Mouse (Mus musculus) 416B (cell line): Measurements from ENCODE around the gene Gsta4.
"Not testable (repeated sequence)": the region's sequence is repeated elsewhere in the genome, so short reads cannot be mapped to it uniquely, and the experiment has no call there.

ENCODE experiments used
- DNase-seq: peaks from one replicate; pipeline ENCODE4 v3.0.0; 2011; ENCODE audit warnings: low read depth

Gsta4 gene

DNA sequence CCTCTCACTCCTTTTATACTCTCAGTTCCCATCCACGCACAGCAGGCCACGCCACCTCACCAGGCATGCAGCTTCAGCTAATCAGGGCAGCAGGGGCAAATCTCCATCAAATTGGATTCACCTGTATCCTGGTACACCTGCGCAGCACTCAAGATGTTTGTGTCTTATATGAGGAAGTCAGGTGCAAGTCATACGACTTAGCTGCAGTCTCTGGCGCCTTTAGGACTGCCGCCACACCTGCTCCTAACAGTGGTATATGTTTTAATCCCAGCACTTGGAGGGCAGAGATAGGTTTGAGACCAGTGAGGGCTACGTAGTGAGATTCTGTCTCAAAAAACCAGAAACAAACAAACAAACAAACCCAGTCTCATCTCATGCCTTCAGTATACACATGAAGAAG, at the start of gene Gsta4:
TSS of gene Gsta4 (plus strand) at position 301 of the 400 bp plus-strand sequence.
- not testable (repeated sequence) for DNase-seq

- DNase-seq: no peak
Measured at GRCm38 (mm10) chr9:78135658-78136057, 46.9 kb upstream of the Gsta4 start.

DNA sequence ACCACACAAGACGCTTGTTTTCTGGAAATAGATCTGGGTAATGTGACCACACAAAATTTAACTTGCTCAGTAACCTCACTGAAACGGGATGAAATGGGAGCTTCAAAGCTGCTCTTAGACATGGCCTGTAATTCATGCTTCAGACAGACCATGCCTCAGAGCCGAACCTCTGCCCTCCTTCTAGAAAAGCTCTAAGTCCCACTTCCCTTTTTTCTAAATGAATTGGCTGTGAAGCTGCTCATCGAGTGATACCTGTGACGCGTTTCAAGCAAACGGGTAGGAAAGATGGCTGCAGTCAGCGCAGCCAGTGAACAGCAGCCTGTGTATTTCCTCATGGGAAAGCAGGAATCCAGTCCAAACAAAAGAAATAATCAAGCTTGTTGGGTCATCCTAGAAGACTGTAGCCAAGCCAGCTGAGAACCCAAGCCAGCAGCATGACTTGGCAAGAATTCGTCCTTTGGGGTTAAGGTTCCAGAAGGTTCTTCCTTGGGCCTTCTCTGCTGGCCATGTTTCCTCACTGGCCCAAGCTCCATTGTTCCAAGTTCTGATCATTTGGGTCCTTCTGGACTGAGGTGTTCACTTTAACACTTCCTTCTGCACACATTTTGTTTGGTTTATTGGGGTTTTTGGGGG, 44.4 kb upstream of the Gsta4 start:
- peak; percentile 6 for DNase-seq

GRCm38 (mm10) chr9:78139463-78139862, 43.1 kb upstream of the Gsta4 start:
- DNase-seq: no peak

DNA sequence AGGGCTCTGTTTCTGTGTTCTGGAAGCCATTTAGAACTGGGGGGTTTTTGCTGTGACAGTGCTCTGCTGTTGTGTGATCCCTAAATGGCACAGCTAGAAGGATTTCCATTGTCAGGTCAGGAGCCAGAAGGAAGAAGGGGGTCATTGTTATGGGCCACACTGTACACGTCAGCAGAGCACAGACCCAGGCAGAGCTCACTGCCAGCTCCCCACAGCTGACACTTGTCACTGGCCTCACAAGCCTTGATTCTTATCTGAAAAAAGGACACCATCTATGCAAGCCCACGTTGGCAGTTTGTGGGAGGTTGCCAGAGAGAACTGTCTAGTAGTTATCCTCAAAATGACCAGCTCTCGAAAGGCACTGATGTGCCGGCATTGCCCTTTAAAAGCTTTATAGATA, 36.5 kb upstream of the Gsta4 start:
- DNase-seq: no peak

- DNase-seq: no peak
Measured at GRCm38 (mm10) chr9:78146627-78147026, 35.9 kb upstream of the Gsta4 start.

DNA sequence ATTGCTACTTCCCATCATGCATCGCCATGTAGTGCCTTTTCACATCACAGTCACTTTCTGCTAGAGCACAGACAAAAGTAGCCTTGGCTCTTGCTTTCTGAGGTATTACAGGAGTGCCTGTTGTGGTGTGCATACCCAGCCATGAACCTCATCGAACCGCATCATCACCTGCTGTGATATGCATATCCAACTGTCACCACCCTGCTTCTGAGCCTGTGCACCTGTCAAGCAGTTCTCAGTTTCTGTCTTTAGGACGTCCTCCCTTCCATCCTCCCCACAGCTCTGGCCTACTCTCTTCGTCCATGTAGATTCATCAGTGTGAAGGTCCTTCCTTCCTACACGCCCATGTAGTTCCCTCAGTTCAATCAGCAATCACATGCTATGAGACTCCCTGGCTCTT, 34.4 kb upstream of the Gsta4 start:
- no peak for DNase-seq

- peak; percentile 17 for DNase-seq
Measured at GRCm38 (mm10) chr9:78149770-78150169, 32.8 kb upstream of the Gsta4 start.

DNA sequence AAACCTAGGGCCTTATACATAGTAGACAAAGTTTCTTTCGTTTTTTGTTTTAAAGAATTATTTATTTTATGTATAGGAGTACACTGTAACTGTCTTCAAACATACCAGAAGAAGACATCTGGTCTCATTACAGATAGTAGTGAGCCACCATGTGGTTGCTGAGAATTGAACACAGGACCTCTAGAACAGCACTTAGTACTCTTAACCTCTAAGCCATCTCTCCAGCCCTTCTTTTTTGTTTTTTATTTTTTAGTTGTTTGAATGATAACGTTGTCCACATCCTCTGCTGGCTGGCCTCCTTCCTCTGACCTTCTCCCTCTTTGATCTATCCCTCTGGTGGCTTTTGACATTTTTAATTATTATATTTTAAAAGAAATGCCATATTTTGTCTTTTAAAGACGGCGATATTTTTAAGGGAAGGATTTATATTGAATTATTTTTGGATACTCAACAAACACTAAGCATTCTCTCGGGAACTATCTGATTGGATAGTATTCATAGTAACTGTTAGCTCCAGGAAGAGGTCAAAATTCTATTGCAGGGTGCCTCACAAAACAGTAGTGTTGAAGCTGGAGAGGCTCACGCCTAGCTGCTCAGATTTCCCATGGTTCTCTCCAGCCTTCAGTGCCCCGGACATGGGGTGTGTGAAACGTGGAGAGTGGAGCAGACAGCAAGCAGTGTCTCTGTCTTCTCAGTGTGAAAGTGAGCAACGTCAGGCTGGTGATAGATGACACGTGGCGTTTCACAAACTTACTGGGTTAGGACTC, 28.2 kb upstream of the Gsta4 start:
- DNase-seq: no peak

DNA sequence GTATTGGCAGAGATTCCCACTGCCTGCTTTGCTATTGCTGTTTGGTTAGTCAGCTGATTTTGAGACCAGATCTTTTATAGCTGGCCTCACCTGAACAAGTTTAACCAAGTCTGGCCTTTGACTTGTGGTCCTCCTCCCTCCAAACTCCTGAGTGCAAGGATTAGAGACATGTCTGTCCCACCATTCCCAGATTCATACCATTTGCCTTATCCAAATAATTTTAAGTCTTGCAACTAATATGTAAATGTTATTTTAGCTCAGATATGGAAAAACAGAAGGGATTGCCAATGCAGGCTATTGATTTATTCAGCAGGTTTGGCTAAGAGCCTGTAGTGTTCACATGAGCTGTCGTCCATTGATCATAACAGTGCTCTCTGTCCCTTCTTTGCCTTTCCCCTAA, 25.4 kb upstream of the Gsta4 start:
- no peak for DNase-seq

GRCm38 (mm10) chr9:78163291-78163690, 19.3 kb upstream of the Gsta4 start:
- DNase-seq: no peak

DNA sequence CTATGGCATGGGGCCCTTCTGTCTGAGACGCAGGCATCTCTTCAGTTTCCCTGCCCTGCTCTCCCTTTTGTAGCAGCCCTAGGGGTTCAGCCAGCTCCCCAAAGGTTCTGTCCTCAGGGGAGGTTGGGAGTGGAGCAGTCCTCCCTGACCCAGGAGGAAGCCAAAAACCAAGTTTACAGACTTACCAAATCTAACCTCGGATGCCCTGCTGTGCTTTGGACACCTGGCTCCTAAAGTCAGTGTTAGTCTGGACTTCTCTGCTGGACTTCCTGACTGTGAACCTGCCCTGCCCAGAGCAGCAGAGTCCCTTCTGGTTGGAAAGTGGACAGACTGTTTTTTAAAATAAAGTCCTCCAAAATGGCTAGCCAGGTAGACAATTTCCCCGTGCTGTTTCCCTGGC, 17.8 kb upstream of the Gsta4 start:
- DNase-seq: no peak

DNA sequence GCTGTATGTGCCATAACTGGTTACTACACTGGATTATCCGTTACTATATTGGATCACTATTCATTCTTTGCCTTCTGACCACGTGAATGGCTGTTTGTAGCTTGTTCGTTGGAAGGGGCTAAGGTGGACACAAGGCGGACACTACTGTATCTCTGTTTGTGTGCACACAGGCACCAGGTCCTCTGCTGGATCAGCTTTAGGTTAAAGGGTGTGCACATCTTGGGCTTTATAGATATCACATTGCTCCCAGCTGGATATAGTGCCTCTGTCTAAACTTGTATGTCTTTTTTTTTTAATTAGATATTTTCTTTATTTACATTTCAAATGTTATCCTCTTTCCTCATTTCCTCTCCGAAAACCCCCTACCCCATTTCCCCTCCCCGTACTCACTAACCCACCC, 17.1 kb upstream of the Gsta4 start:
- DNase-seq: no peak

DNA sequence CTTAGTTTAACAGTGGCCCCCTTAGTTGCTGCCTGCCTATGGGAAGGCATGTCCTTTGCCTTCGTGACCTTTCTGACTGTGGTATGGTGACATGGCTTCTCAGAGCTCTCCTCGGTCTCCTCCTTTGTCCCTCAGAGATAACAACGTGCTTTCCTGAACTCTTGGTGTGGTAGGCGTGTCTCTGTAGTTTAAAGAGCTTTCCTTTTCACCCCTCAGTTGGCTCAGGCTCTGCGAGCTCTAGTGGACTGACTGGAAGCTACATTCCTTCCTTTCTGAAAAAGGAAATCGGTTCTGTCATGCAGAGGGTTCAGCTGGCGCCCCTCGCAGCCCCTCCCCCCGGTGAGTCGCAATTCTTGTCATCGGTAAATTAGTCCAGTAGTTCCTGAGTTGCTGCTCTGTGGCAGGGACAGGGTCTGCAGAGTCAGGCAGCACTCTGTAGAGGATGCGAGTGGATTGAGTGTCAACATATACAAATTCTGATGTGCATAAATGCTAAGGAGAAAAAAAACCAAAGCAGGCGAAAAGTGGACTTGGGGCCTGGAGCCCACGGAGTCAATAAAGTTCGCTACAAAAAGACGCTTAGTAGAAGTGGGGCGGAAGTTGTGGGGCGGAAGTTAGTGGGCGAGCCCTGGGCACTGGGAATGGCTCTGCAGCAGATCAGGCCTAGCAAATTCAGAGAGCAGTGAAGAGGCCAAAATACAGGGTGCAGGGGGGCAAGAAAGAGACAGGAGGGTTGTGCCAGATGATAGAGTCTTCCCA, 15.7 kb upstream of the Gsta4 start:
- DNase-seq: peak; percentile 8

GRCm38 (mm10) chr9:78167453-78167969, 15.1 kb upstream of the Gsta4 start:
- DNase-seq: no peak

- peak; percentile 52 for DNase-seq
Measured at GRCm38 (mm10) chr9:78168864-78169263, 13.7 kb upstream of the Gsta4 start.

- no peak for DNase-seq
Measured at GRCm38 (mm10) chr9:78174016-78174415, 8.6 kb upstream of the Gsta4 start.

GRCm38 (mm10) chr9:78174925-78175276, 7.7 kb upstream of the Gsta4 start:
- not testable (repeated sequence) for DNase-seq

- peak; percentile 97 for DNase-seq
Measured at GRCm38 (mm10) chr9:78175277-78176200, 7.0 kb upstream of the Gsta4 start.

DNA sequence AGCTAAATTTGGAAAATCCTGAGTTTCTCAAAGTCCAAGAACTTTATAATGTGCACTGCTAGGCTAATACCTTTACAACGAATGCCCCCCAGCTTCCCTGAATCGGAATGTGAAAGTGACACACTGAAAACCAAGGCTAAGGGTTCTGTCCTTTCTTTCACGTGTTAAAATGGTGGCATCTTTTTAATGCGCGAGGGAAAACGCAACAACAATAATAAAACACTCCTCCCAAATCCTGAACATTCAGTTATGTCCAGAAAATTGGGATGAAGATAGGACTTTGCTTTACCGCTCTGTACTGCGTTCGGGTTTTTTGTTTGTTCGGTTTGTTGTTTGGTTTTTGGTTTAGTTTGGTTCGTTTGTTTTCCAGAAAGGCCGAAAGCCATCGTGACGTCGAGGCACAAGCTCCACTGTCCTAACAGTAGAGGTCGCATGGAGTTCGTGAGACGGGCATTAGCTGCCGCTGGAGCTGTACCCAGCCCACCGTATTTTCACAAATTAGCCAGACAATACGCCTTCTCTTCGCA, 6.3 kb upstream of the Gsta4 start:
- DNase-seq: peak; percentile 94

GRCm38 (mm10) chr9:78176831-78177230, 5.7 kb upstream of the Gsta4 start:
- DNase-seq: peak; percentile 79
